Mouse (Mus musculus) ES-E14 (cell line): ENCODE measurements around the gene Med20. TPM values are rescaled to one million over a fixed set of nuclear protein-coding genes. Genes with fewer than 3 reads are reported as not detected.

ENCODE experiments used
- DNase-seq: peaks from one replicate; pipeline ENCODE4 v3.0.0-alpha.2; 2013; ENCODE audit warnings: low read depth, low spot score
- H3K27ac ChIP-seq: 2 replicates; pipeline ENCODE4 v1.5.1; 2012; ENCODE audit warnings: low read depth, mild to moderate bottlenecking, low read length, moderate library complexity, mixed read lengths; ENCODE audit not compliant: poor library complexity, insufficient read depth, severe bottlenecking
- H3K36me3 ChIP-seq: 2 replicates; pipeline ENCODE4 v1.6.1; 2012; ENCODE audit warnings: mild to moderate bottlenecking, low read length, moderate library complexity, mixed read lengths; ENCODE audit not compliant: control insufficient read depth, poor library complexity, insufficient read depth, severe bottlenecking
- H3K4me1 ChIP-seq, 2 experiments: fragments of 150-350 bp in 1 of 2; sonication (generic) in 1 of 2; 2 replicates each; pipeline ENCODE4 v1.6.1; 2012; ENCODE audit warnings: low read length in 2 of 2, mild to moderate bottlenecking in 1 of 2, mixed read lengths in 1 of 2; ENCODE audit not compliant: control insufficient read depth in 2 of 2, insufficient read depth in 2 of 2, poor library complexity in 1 of 2
- H3K4me3 ChIP-seq, 2 experiments: fragments of 150-350 bp in 1 of 2; sonication (generic) in 1 of 2; 2 replicates each; pipeline ENCODE4 v1.5.1; 2012; ENCODE audit warnings: low read length in 2 of 2, low read depth in 1 of 2, mild to moderate bottlenecking in 1 of 2, mixed read lengths in 1 of 2; ENCODE audit not compliant: insufficient read depth in 1 of 2, poor library complexity in 1 of 2, severe bottlenecking in 1 of 2
- H3K9ac ChIP-seq: 2 replicates; pipeline ENCODE4 v1.6.1; 2012; ENCODE audit warnings: low read depth, mild to moderate bottlenecking, low read length, mixed read lengths; ENCODE audit not compliant: poor library complexity, insufficient read depth, severe bottlenecking
- H3K9me3 ChIP-seq: fragments of 150-350 bp; sonication (generic); 2 replicates; pipeline ENCODE4 v1.6.1; 2012; ENCODE audit warnings: low read depth, mild to moderate bottlenecking, low read length; ENCODE audit not compliant: control insufficient read depth, insufficient read depth
- CHD2 ChIP-seq: IDR thresholded peaks from 2 replicates; pipeline ENCODE4 v1.6.1; 2014; ENCODE audit warnings: mild to moderate bottlenecking, low read depth, low read length, inconsistent platforms
- HCFC1 ChIP-seq: IDR thresholded peaks from 2 replicates; pipeline ENCODE4 v1.6.1; 2012; ENCODE audit warnings: low read length, inconsistent platforms, borderline replicate concordance; ENCODE audit not compliant: insufficient read depth
- MAFK ChIP-seq: IDR thresholded peaks from 2 replicates; pipeline ENCODE4 v1.6.1; 2014; ENCODE audit warnings: mild to moderate bottlenecking, low read depth, low read length, inconsistent platforms; ENCODE audit not compliant: insufficient read depth
- ZC3H11A ChIP-seq: IDR thresholded peaks from 2 replicates; pipeline ENCODE4 v1.6.1; 2012; ENCODE audit warnings: low read depth, mild to moderate bottlenecking, inconsistent platforms, low read length, borderline replicate concordance
- ZNF384 ChIP-seq: IDR thresholded peaks from 2 replicates; pipeline ENCODE4 v1.6.1; 2012; ENCODE audit warnings: low read depth, low read length, inconsistent platforms
- in situ Hi-C, 2 experiments: fragments of 600-800 bp; cut with MboI; formaldehyde crosslinking; loops; one replicate each; pipeline ENCODE4 v1.15.1; 2025; ENCODE audit warnings: low sequenced_read_pairs in 2 of 2, inconsistent platforms in 1 of 2; ENCODE audit not compliant: unreplicated experiment in 2 of 2
- total RNA-seq: library from RNA; depleted of rRNA; stranded (reverse); fragments of 300-350 nt; gene quantifications from 2 replicates; pipeline ENCODE4 v1.2.3, GENCODE M21; 2012

The Med20 gene
- total RNA-seq, 1 experiment = 43.4 TPM

- DNase-seq = no peak
- no peak overlapping the region for H3K4me3 ChIP-seq
- H3K9me3 ChIP-seq = no peaks in the 10 kb centered on the region
- H3K36me3 ChIP-seq = peaks cover 7% of the 10 kb centered on the region; the same call in 1 of the 2 replicates
- in situ Hi-C loops = no loop called here
- 0 out of 4 replicates have a peak, but pooled peaks cover 0 to 3% of the 10 kb centered on the region in 2 experiments for H3K4me1 ChIP-seq
- no peak overlapping the region for H3K27ac ChIP-seq
- H3K9ac ChIP-seq = no peak overlapping the region
- TF ChIP-seq CHD2 (no peak), ZC3H11A (no peak), ZNF384 (no peak)
Observed at GRCm38 (mm10) chr17:47627791-47628190, 16.4 kb downstream of the Med20 start.

- H3K27ac ChIP-seq = peak overlapping the region; percentile 95
- in situ Hi-C loops = no loop called here
- peak; percentile 90 for DNase-seq
- H3K36me3 ChIP-seq = no peaks in the 10 kb centered on the region
- peak overlapping the region; percentile 54 to 98 for H3K4me3 ChIP-seq
- 0 out of 4 replicates have a peak, but pooled peaks cover 0 to 3% of the 10 kb centered on the region in 2 experiments for H3K4me1 ChIP-seq
- H3K9ac ChIP-seq = peak overlapping the region; percentile 90
- no peaks in the 10 kb centered on the region for H3K9me3 ChIP-seq
- no peak for TF ChIP-seq HCFC1
- TF ChIP-seq MAFK = 0 out of 2 replicates have a peak, but pooled peaks have one; percentile 2
- peak; percentile 96 for TF ChIP-seq ZNF384
- TF ChIP-seq CHD2 = 0 out of 2 replicates have a peak, but pooled peaks have one; percentile 12
Observed at GRCm38 (mm10) chr17:47628851-47629676, 17.7 kb downstream of the Med20 start.

GRCm38 (mm10) chr17:47629717-47630677 is 18.6 kb downstream of the Med20 start:
- in situ Hi-C loops = no loop called here
- Histone ChIP-seq H3K27ac (peak overlapping the region; percentile 69; the same call in 1 of the 2 replicates), H3K9ac (peak overlapping the region; percentile 72), H3K36me3 (no peaks in the 10 kb centered on the region), H3K4me3 (peak overlapping the region; percentile 79 to 98), H3K9me3 (no peaks in the 10 kb centered on the region), H3K4me1 (0 out of 4 replicates have a peak, but pooled peaks cover 0 to 3% of the 10 kb centered on the region in 2 experiments)
- no peak for DNase-seq
- TF ChIP-seq ZNF384 (peak; percentile 84), HCFC1 (no peak)

- in situ Hi-C loops = no loop called here
Observed at GRCm38 (mm10) chr17:47630678-47631065, 19.3 kb downstream of the Med20 start, which contains the start of gene Usp49. Gene Usp49, plus strand, starts transcription at chr17:47630690.

More at GRCm38 (mm10) chr17:47630678-47631065, 19.3 kb downstream of the Med20 start, which contains the start of gene Usp49:
- Histone ChIP-seq H3K4me1 (0 out of 4 replicates have a peak, but pooled peaks cover 0 to 3% of the 10 kb centered on the region in 2 experiments), H3K36me3 (no peaks in the 10 kb centered on the region), H3K9me3 (no peaks in the 10 kb centered on the region), H3K4me3 (peak within 1 kb of the TSS; percentile 79 to 98), H3K27ac (peak within 1 kb of the TSS; percentile 69; the same call in 1 of the 2 replicates), H3K9ac (peak within 1 kb of the TSS; percentile 72)
- TF ChIP-seq ZNF384 (no peak), ZC3H11A (no peak), HCFC1 (no peak), MAFK (no peak), CHD2 (no peak)
- DNase-seq = no peak
